Mouse (Mus musculus): ENCODE results near the gene Slc50a1.

- TF ChIP-seq POLR2A (IDR thresholded peaks at IDR 0.05; ENCODE audit: control insufficient read depth, low read depth, low read length), result no peak
- no peak for TF ChIP-seq CTCF (IDR thresholded peaks at IDR 0.05; ENCODE audit: control insufficient read depth, insufficient read depth, insufficient replicate concordance, low read depth, low read length)
Measured at GRCm38 (mm10) chr3:89268916-89269315, 1.5 kb downstream of the Slc50a1 start.

All from testis, adult 2 months (tissue).